Mouse (Mus musculus) embryonic facial prominence, embryonic 10.5 days (tissue): ENCODE results near the gene Olr1. TPM values are rescaled to one million over a fixed set of nuclear protein-coding genes. Genes with fewer than 3 reads are reported as not detected.

Experiments used
- DNase-seq: peaks from one replicate; pipeline ENCODE4 v3.0.0-alpha.2; 2017; ENCODE audit warnings: low spot score
- H3K27ac ChIP-seq: fragments of 300-500 bp; sonication (generic); replicated peaks from 2 replicates; pipeline ENCODE4 v1.5.1; 2016; ENCODE audit warnings: mild to moderate bottlenecking
- H3K27me3 ChIP-seq: fragments of 300-500 bp; sonication (generic); replicated peaks from 2 replicates; pipeline ENCODE4 v1.6.1; 2016; ENCODE audit warnings: low read depth, mild to moderate bottlenecking; ENCODE audit not compliant: poor library complexity, severe bottlenecking
- H3K36me3 ChIP-seq: fragments of 300-500 bp; sonication (generic); replicated peaks from 2 replicates; pipeline ENCODE4 v1.6.1; 2016; ENCODE audit warnings: mild to moderate bottlenecking, moderate library complexity
- H3K4me1 ChIP-seq: fragments of 300-500 bp; sonication (generic); 2 replicates; pipeline ENCODE4 v1.6.1; 2016
- H3K4me3 ChIP-seq: fragments of 300-500 bp; sonication (generic); 2 replicates; pipeline ENCODE4 v1.5.1; 2016; ENCODE audit warnings: mild to moderate bottlenecking, moderate library complexity
- H3K9me3 ChIP-seq: fragments of 300-500 bp; sonication (generic); 2 replicates; pipeline ENCODE4 v1.6.1; 2016; ENCODE audit warnings: mild to moderate bottlenecking
- WGBS: fragments of 180-500 bp; shearing (Covaris S2); methylation state at CpG from one replicate; pipeline ENCODE4 v1.1.7; 2016; 5-methylcytosine and 5-hydroxymethylcytosine counted together
- polyA plus RNA-seq: library from polyadenylated mRNA; unstranded; fragments of >200 nt; fragmentation: Nextera tagmentation; extraction: Ambion mirVana; gene quantifications from 2 replicates; pipeline ENCODE4 v1.2.1, GENCODE M21; 2016

The Olr1 gene
- polyA plus RNA-seq = 0.06 TPM in 1 of 2 replicates, not detected in the other

DNA sequence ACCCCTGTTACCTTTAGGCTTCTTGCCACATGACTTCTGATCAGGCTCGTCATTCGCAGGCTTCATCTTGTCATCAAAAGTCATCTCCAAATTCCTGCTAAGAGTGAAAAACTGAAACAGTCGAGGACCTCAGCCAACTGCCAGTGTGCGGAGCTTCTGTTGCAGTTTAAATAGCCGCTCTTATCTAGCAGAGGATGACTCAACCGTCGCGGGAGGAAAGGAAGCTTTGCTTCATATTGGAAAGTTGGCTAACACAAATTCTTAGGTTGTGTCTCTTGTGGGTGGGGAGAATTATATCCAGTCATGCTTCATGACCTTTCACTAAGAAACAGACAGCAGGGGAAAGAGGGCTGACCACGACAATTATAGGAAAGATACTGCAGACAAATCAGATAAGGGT lies at the start of gene Olr1:
Gene Olr1, minus strand, starts transcription at position 142 of the 400 bp plus-strand sequence.
- Histone ChIP-seq H3K27ac (no peak within 1 kb of the TSS), H3K4me3 (no peak within 1 kb of the TSS), H3K4me1 (no peaks in the 10 kb centered on the region), H3K36me3 (no peaks in the 10 kb centered on the region), H3K9me3 (peaks cover 5% of the 10 kb centered on the region; the same call in 1 of the 2 replicates), H3K27me3 (no peaks in the 10 kb centered on the region)
- 87% methylated on average over 9 of the region's 9 CpGs for WGBS
- no peak for DNase-seq

GRCm38 (mm10) chr6:129548009-129548408 lies 41.0 kb upstream of the Olr1 start:
- Histone ChIP-seq H3K4me3 (no peak overlapping the region), H3K9me3 (no peaks in the 10 kb centered on the region), H3K27ac (no peak overlapping the region), H3K4me1 (no peaks in the 10 kb centered on the region), H3K27me3 (no peaks in the 10 kb centered on the region), H3K36me3 (no peaks in the 10 kb centered on the region)
- DNase-seq = no peak
- 75% methylated on average over 3 of the region's 3 CpGs for WGBS

DNA sequence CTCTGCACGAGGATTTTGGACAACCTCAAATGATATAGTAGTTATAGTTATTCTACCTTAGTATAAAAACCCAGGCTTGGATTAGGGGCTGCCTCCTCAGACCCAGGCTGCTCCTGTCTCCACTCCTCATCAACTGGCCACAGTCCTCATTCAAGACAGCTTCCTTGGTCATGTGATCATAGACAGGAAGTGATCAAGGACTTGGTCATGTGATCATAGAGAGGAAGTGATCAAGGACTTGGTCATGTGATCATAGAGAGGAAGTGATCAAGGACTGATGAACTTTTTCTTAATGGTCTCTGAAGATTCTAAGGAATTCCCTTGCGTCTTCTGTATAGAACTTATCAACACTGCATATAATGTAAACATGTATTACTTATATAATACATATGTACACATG lies 40.3 kb upstream of the Olr1 start:
- Histone ChIP-seq H3K27ac (no peak overlapping the region), H3K4me3 (no peak overlapping the region), H3K36me3 (no peaks in the 10 kb centered on the region; the same call in 1 of the 2 replicates), H3K9me3 (no peaks in the 10 kb centered on the region), H3K27me3 (no peaks in the 10 kb centered on the region), H3K4me1 (no peaks in the 10 kb centered on the region)
- 85% methylated on average over 2 of the region's 2 CpGs for WGBS
- no peak for DNase-seq

DNA sequence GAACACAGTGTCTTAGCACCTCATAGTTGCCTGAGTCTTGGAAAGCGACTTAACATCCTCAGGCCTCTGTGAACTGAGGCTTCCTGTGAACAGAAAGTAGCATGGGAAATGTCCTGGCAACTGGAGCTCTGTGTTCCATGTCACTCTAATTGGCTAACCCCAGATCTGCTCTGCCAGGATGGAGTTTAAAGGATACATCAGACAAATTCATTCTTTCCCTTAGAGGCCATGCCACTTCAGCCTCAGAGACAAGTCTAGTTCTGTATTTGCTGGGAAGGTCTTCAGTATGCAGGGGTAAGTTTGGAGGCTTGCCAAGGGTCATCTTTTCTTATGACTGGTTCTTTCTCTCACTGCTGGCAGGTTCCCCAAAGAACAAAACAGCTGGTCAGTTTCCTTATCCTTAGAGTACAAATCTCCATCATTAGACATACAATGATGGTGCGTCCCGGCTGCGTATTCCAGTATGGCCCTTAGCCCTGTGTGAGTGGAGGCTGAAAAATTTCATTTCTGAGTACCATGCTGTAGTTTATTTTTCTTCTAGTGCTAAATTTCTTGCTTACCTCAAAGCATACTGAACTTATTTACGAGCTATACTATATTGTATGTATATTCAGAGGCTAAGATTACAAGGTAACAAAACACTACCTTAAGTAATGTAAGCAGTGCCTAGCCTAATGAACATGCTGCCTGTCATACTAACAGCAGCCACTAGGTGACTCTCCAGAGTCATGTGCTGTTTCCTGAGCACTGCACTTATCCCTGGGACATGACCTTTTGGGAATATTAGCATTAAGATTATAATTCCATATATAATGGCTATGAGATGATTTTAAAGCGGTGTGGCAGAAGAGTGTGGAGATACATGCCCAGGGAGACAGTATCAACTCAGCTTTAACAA lies 37.0 kb upstream of the Olr1 start:
- 67% methylated on average over 6 of the region's 6 CpGs for WGBS
- Histone ChIP-seq H3K27ac (no peak overlapping the region), H3K27me3 (no peaks in the 10 kb centered on the region), H3K36me3 (peaks cover 31% of the 10 kb centered on the region), H3K4me3 (no peak overlapping the region), H3K4me1 (no peaks in the 10 kb centered on the region), H3K9me3 (no peaks in the 10 kb centered on the region)
- peak; percentile 53 for DNase-seq

- 93% methylated on average over 3 of the region's 3 CpGs for WGBS
- H3K36me3 ChIP-seq = peaks cover 45% of the 10 kb centered on the region
- H3K4me1 ChIP-seq = no peaks in the 10 kb centered on the region
- H3K4me3 ChIP-seq = no peak overlapping the region
- H3K27me3 ChIP-seq = no peaks in the 10 kb centered on the region
- H3K27ac ChIP-seq = no peak overlapping the region
- DNase-seq = no peak
- H3K9me3 ChIP-seq = no peaks in the 10 kb centered on the region
Observed at GRCm38 (mm10) chr6:129542540-129542939, 35.6 kb upstream of the Olr1 start.

DNA sequence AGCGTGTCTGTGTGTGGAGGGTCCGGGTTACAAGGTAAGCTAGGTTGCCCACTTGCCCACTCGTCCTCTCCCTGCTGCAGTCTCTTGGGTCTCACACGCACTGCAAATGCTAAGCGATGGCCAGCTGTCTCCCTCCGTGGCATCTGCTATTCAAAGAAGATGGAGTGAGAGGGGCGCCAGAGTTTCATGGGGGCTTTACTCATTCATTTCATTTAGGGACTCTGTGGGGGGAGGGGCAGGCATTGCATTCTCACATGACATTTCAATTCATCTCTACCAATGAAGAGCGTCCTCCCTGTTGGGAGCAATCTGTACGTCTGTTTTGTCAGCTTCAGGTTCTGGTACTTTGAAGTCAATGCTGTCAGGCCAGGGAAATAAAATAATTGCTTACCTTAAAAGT lies 35.0 kb upstream of the Olr1 start:
- Histone ChIP-seq H3K27ac (no peak overlapping the region), H3K4me3 (no peak overlapping the region), H3K27me3 (no peaks in the 10 kb centered on the region), H3K36me3 (peaks cover 50% of the 10 kb centered on the region), H3K4me1 (no peaks in the 10 kb centered on the region), H3K9me3 (no peaks in the 10 kb centered on the region)
- 81% methylated on average over 9 of the region's 9 CpGs for WGBS
- DNase-seq = no peak

GRCm38 (mm10) chr6:129538555-129538954 lies 31.6 kb upstream of the Olr1 start:
- Histone ChIP-seq H3K27me3 (no peaks in the 10 kb centered on the region), H3K4me3 (no peak overlapping the region), H3K27ac (no peak overlapping the region), H3K4me1 (peaks cover 15% of the 10 kb centered on the region), H3K9me3 (no peaks in the 10 kb centered on the region), H3K36me3 (peaks cover 50% of the 10 kb centered on the region)
- DNase-seq = no peak
- 85% methylated on average over 6 of the region's 6 CpGs for WGBS

DNA sequence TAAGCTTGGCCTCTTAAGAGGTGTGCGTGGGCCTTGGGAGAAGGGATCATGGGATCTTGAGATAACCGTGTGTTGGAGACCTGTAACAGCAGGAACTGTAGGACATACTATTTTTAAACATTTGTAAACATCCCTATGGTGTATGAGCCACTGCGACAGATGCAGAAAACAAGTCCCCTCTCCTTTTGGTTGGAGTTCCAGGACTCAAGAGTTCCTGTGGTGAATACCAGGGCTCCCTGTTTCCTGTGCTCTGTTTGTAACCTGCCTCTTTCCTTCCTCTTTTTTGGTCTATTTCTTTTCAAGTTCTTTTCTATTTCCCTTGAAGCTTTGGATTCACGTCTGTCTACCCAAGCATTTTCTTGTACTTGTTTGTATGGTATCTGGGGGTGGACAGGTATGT lies 28.8 kb upstream of the Olr1 start:
- Histone ChIP-seq H3K36me3 (peaks cover 36% of the 10 kb centered on the region), H3K9me3 (no peaks in the 10 kb centered on the region), H3K27ac (no peak overlapping the region), H3K27me3 (no peaks in the 10 kb centered on the region), H3K4me1 (peaks cover 19% of the 10 kb centered on the region), H3K4me3 (no peak overlapping the region)
- 82% methylated on average over 4 of the region's 4 CpGs for WGBS
- no peak for DNase-seq

DNA sequence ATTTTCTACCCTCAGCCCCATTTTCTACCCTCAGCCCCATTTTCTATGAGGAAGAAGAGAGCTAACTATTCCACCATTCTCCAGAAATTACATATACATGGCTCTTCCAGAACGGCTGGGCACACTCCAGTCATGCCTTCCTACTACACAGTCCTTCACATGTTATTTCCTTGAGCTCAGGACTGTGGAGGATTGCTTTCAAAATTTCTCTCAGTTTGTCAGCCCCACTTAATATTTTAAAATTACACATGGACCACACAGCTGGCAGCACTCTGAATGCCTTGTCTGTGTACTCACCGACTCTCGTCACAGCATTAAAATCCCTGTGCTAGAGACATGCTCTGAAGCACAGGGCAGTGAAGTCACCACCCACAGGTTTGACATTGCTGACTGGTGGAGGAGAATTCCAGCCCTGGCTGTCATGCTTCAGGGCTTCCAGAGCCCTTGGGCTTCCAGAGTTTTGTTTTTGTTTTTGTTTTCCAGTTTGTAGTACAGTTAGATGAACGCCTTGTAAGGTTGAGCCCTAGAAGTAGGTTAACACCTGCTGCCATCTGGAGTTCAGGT lies 27.7 kb upstream of the Olr1 start:
- H3K27ac ChIP-seq = no peak overlapping the region
- H3K36me3 ChIP-seq = peaks cover 26% of the 10 kb centered on the region
- H3K27me3 ChIP-seq = no peaks in the 10 kb centered on the region
- 79% methylated on average over 4 of the region's 4 CpGs for WGBS
- H3K4me3 ChIP-seq = peak overlapping the region; percentile 72
- DNase-seq = no peak
- peaks cover 19% of the 10 kb centered on the region for H3K4me1 ChIP-seq
- no peaks in the 10 kb centered on the region for H3K9me3 ChIP-seq

- Histone ChIP-seq H3K4me1 (peaks cover 19% of the 10 kb centered on the region), H3K4me3 (peak overlapping the region; percentile 72), H3K27ac (peak overlapping the region; percentile 86), H3K36me3 (peaks cover 19% of the 10 kb centered on the region), H3K27me3 (no peaks in the 10 kb centered on the region), H3K9me3 (no peaks in the 10 kb centered on the region)
- 26% methylated on average over 9 of the region's 9 CpGs for WGBS
- peak; percentile 19 for DNase-seq
Observed at GRCm38 (mm10) chr6:129534057-129534456, 27.1 kb upstream of the Olr1 start.

DNA sequence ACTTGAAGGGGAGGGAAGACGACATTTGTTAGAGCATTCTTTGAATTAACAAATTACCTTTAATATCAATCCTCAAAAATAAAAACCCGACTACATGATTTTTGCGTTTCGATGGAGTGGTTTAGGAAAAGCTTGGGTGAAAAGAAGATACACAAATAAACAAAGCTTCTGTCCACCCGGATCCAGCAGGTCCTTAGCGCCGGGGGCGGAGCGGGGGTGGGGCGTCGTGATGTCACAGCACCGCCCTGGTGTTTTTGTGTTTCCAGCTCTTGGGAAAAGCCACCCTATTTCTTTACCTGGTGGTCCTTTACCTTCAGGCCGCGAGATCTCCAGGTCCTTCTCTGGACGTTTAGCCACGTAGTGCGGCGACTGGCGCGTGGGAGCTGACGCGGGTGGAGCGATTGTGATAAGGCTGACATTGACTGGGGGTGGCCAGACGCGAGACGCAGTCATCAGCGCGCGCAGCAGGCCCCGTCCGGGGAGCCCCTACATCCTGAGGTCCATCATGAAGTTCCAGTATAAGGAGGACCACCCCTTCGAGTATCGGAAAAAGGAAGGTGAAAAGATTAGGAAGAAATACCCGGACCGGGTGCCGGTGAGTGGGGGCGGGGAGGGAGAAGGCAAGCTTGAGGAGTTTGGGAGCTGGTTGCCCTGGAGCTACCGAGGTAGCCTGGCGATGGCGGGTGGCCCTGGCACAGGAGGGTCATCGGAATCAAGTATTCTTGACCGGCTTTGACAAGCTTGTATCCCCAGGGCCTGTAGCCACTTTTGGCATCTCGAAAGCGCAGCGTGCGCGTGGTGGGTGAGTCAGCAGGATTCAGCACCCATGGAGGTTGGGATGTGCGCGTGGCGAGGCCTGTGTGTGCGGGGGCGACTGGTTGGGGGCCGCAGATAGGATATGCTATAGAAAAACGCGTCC lies 26.2 kb upstream of the Olr1 start, which contains the start of gene Gabarapl1:
Gene Gabarapl1, plus strand, starts transcription at position 219 of the 919 bp plus-strand sequence.
- peak within 1 kb of the TSS; percentile 72 for H3K4me3 ChIP-seq
- H3K27ac ChIP-seq = peak within 1 kb of the TSS; percentile 86
- H3K27me3 ChIP-seq = no peaks in the 10 kb centered on the region
- peaks cover 19% of the 10 kb centered on the region for H3K4me1 ChIP-seq
- peak; percentile 86 for DNase-seq
- WGBS = under 1% methylated on average over 55 of the region's 55 CpGs
- no peaks in the 10 kb centered on the region for H3K9me3 ChIP-seq
- peaks cover 11% of the 10 kb centered on the region for H3K36me3 ChIP-seq

GRCm38 (mm10) chr6:129532556-129532941 lies 25.6 kb upstream of the Olr1 start:
- Histone ChIP-seq H3K4me1 (peaks cover 19% of the 10 kb centered on the region), H3K36me3 (peaks cover 5% of the 10 kb centered on the region; the same call in 1 of the 2 replicates), H3K27ac (peak overlapping the region; percentile 86), H3K4me3 (peak overlapping the region; percentile 72), H3K9me3 (no peaks in the 10 kb centered on the region), H3K27me3 (no peaks in the 10 kb centered on the region)
- DNase-seq = peak; percentile 30
- 32% methylated on average over 7 of the region's 7 CpGs for WGBS
